Mouse (Mus musculus) central nervous system, embryonic 18 days (tissue): Measurements from ENCODE around the gene Trmt61a. TPM values are rescaled to one million over a fixed set of nuclear protein-coding genes. Genes with fewer than 3 reads are reported as not detected.

ENCODE experiments used
- polyA plus RNA-seq: library from polyadenylated mRNA; depleted of rRNA; stranded (reverse); fragments of >200 nt; gene quantifications from 2 replicates; pipeline ENCODE4 v1.2.3, GENCODE M21; 2012; rRNA removed

The Trmt61a gene
- 21.9 and 25.1 TPM in 2 replicates for polyA plus RNA-seq

GRCm38 (mm10) chr12:111677882-111678669 is at the start of gene Trmt61a:
Trmt61a (plus strand) TSS chr12:111678105.

GRCm38 (mm10) chr12:111672176-111672575 is 5.7 kb upstream of the Trmt61a start, which contains the start of gene Ckb:
Ckb (minus strand) TSS chr12:111672338.

GRCm38 (mm10) chr12:111713004-111713651 is 35.2 kb downstream of the Trmt61a start, which contains the start of the genes Bag5 and Apopt1:
Bag5 (minus strand) TSS chr12:111713257.
Apopt1 (plus strand) TSS chr12:111713261.

Other genes starting within 250 kb of the Trmt61a start
- 0.78 and 2.2 TPM in 2 replicates for gene Tnfaip2, start 235.6 kb upstream of the Trmt61a start, polyA plus RNA-seq
- 5.5 and 7.1 TPM in 2 replicates for gene Gm266, start 192.3 kb upstream of the Trmt61a start, polyA plus RNA-seq
- 142 and 145 TPM in 2 replicates for gene Eif5, start 140.1 kb upstream of the Trmt61a start, polyA plus RNA-seq
- gene Mark3, start 103.6 kb upstream of the Trmt61a start, polyA plus RNA-seq = 103 and 107 TPM in 2 replicates
- gene Ckb, start 5.8 kb upstream of the Trmt61a start, polyA plus RNA-seq = 1,210 and 1,244 TPM in 2 replicates
- gene Bag5, start 35.2 kb downstream of the Trmt61a start, polyA plus RNA-seq = 42.6 and 43.2 TPM in 2 replicates
- gene Apopt1, start 35.2 kb downstream of the Trmt61a start, polyA plus RNA-seq = 37.4 and 37.7 TPM in 2 replicates
- 680 and 694 TPM in 2 replicates for gene Klc1, start 80.7 kb downstream of the Trmt61a start, polyA plus RNA-seq
- gene Xrcc3, start 135.8 kb downstream of the Trmt61a start, polyA plus RNA-seq = 3.8 and 4.1 TPM in 2 replicates
- 28.6 and 32.2 TPM in 2 replicates for gene Zfyve21, start 136.1 kb downstream of the Trmt61a start, polyA plus RNA-seq
- gene Ppp1r13b, start 230.0 kb downstream of the Trmt61a start, polyA plus RNA-seq = 31.1 and 31.5 TPM in 2 replicates